Mouse (Mus musculus): ENCODE measurements around the gene Lrrc31. TPM values are rescaled to one million over a fixed set of nuclear protein-coding genes. Genes with fewer than 3 reads are reported as not detected.

Lrrc31 gene
- polyA plus RNA-seq, 1 experiment: 8.8 TPM

DNA sequence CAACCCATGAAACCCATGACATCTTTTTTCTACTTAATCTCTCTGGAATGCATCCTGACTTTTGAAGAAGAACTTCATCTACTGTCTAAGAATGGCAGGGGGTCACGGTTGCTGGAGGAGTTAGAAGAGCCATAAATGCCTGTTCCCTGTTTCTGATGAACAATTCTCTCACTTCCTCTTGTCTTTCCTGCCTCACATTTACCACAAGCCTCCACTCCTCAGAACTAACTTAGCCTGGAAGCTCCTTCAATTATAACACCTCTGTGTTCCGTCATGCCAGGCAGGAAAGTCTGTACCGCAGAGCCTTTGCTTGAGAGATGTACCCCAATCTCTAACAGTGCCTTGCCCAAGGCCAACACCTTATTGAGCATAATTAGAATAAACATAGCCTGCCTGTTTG, 19.0 kb upstream of the Lrrc31 start:
- peaks cover 4% of the 10 kb centered on the region; the same call in 1 of the 2 replicates for H3K4me1 ChIP-seq (ENCODE audit: control insufficient read depth, insufficient read depth, low read length)
- WGBS: 87% methylated on average over 3 of the region's 3 CpGs
- H3K27me3 ChIP-seq (replicated peaks; ENCODE audit: control insufficient read depth, insufficient read depth, low read length): no peaks in the 10 kb centered on the region
- H3K27ac ChIP-seq (ENCODE audit: insufficient read depth, low read depth, low read length): no peak overlapping the region
- no peak for TF ChIP-seq CTCF (conservative IDR thresholded peaks at IDR 0.05; ENCODE audit: insufficient read depth, insufficient read length, low read depth, low read length)
- TF ChIP-seq POLR2A (IDR thresholded peaks at IDR 0.05; ENCODE audit: low read depth, low read length): no peak
- H3K36me3 ChIP-seq (ENCODE audit: control insufficient read depth, insufficient read depth, low read length): no peaks in the 10 kb centered on the region
- no peak overlapping the region for H3K4me3 ChIP-seq (ENCODE audit: insufficient read depth, low read depth, low read length)
- DNase-seq: no peak

DNA sequence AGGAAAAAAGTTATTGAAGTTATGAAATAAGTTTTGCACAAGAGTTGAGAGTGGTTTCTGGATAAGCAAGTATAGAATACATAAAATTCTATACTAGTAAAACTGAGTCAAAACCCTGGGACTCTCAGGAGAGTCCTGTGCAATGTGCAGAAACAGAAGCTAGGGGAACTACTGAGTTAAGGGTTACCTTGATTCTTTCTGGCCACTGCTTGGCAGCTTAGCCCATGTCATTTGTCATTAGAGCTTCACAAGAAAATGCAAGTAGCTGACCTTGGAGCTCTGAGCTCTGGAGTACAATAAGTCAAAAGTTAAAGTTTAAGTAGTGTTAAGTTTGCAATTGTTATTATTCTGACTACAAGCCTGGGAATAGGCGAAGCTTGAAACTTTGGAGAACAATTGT, 13.7 kb upstream of the Lrrc31 start:
- DNase-seq: peak; percentile 66
- TF ChIP-seq POLR2A (IDR thresholded peaks at IDR 0.05; ENCODE audit: low read depth, low read length): no peak
- TF ChIP-seq CTCF (conservative IDR thresholded peaks at IDR 0.05; ENCODE audit: insufficient read depth, insufficient read length, low read depth, low read length): no peak
- Histone ChIP-seq H3K27me3 (replicated peaks; ENCODE audit: control insufficient read depth, insufficient read depth, low read length) (no peaks in the 10 kb centered on the region), H3K27ac (ENCODE audit: insufficient read depth, low read depth, low read length) (no peak overlapping the region), H3K4me1 (ENCODE audit: control insufficient read depth, insufficient read depth, low read length) (peaks cover 11% of the 10 kb centered on the region), H3K4me3 (ENCODE audit: insufficient read depth, low read depth, low read length) (no peak overlapping the region), H3K36me3 (ENCODE audit: control insufficient read depth, insufficient read depth, low read length) (no peaks in the 10 kb centered on the region)
- 32% methylated on average over 1 of the region's 1 CpGs for WGBS

- 34% methylated on average over 6 of the region's 6 CpGs for WGBS
- peak; percentile 74 for DNase-seq
- Histone ChIP-seq H3K27me3 (replicated peaks; ENCODE audit: control insufficient read depth, insufficient read depth, low read length) (no peaks in the 10 kb centered on the region), H3K27ac (ENCODE audit: insufficient read depth, low read depth, low read length) (peak overlapping the region; percentile 68), H3K36me3 (ENCODE audit: control insufficient read depth, insufficient read depth, low read length) (no peaks in the 10 kb centered on the region), H3K4me3 (ENCODE audit: insufficient read depth, low read depth, low read length) (no peak overlapping the region), H3K4me1 (ENCODE audit: control insufficient read depth, insufficient read depth, low read length) (peaks cover 11% of the 10 kb centered on the region)
- TF ChIP-seq POLR2A (IDR thresholded peaks at IDR 0.05; ENCODE audit: low read depth, low read length) (no peak), CTCF (conservative IDR thresholded peaks at IDR 0.05; ENCODE audit: insufficient read depth, insufficient read length, low read depth, low read length) (no peak)
Measured at GRCm38 (mm10) chr3:30710191-30710590, 10.5 kb upstream of the Lrrc31 start.

DNA sequence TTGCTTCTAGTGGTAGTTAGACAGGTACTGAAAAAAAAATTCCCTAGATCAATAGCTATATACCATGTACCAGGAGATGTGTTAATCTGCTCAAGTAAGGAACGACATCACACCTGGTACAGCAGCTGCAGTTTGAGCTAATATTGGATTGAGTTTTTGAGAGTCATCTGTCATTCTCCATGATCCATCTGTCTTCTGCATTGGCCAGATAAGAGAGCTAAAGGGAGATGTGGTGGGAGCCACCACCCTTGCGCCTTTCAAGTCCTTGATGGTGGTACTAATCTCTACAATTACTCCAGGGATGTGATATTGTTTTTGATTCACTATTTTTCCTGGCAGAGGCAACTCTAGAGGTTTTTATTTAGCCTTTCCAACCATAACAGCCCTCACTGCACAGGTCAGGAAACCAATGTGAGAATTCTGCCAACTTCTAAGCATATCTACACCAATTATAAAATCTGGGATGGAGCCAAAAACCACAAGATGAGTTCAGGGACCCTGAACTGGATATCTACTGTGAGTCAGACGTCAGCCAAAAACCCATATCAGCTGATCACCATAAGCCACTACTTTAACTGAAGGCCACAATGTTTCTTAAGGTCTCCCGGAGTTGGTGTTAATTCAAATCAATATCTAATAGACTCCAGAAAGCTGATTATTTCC, 7.1 kb upstream of the Lrrc31 start:
- WGBS: 61% methylated on average over 4 of the region's 4 CpGs
- no peak for TF ChIP-seq POLR2A (IDR thresholded peaks at IDR 0.05; ENCODE audit: low read depth, low read length)
- TF ChIP-seq CTCF (conservative IDR thresholded peaks at IDR 0.05; ENCODE audit: insufficient read depth, insufficient read length, low read depth, low read length): no peak
- no peak for DNase-seq

DNA sequence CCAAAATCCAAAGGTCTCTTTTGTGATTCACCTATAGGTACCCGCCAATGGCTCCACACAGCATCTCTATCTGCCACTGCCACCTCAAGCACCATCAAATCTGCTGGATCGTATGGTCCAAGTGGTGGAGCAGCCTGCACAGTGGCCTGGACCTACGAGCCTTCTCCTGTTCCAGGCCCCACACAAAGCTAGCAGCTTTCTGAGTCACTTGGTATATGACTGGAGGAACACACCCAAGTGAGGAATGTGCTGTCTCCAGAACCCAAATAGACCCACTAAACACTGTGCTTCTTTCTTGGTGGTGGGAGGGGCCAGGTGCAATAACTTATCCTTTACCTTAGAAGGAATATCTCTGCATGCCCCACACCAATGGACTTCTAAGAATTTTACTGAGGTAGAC, 6.3 kb upstream of the Lrrc31 start:
- H3K4me3 ChIP-seq (ENCODE audit: insufficient read depth, low read depth, low read length): no peak overlapping the region
- no peak for DNase-seq
- TF ChIP-seq CTCF (conservative IDR thresholded peaks at IDR 0.05; ENCODE audit: insufficient read depth, insufficient read length, low read depth, low read length) (no peak), POLR2A (IDR thresholded peaks at IDR 0.05; ENCODE audit: low read depth, low read length) (no peak)
- H3K27ac ChIP-seq (ENCODE audit: insufficient read depth, low read depth, low read length): no peak overlapping the region
- H3K27me3 ChIP-seq (replicated peaks; ENCODE audit: control insufficient read depth, insufficient read depth, low read length): no peaks in the 10 kb centered on the region
- 89% methylated on average over 3 of the region's 3 CpGs for WGBS
- no peaks in the 10 kb centered on the region for H3K36me3 ChIP-seq (ENCODE audit: control insufficient read depth, insufficient read depth, low read length)
- peaks cover 4% of the 10 kb centered on the region for H3K4me1 ChIP-seq (ENCODE audit: control insufficient read depth, insufficient read depth, low read length)

More for the DNA sequence above, 7.1 kb upstream of the Lrrc31 start:
- Histone ChIP-seq H3K27ac (ENCODE audit: insufficient read depth, low read depth, low read length) (no peak overlapping the region), H3K27me3 (replicated peaks; ENCODE audit: control insufficient read depth, insufficient read depth, low read length) (no peaks in the 10 kb centered on the region), H3K4me1 (ENCODE audit: control insufficient read depth, insufficient read depth, low read length) (peaks cover 7% of the 10 kb centered on the region), H3K4me3 (ENCODE audit: insufficient read depth, low read depth, low read length) (no peak overlapping the region), H3K36me3 (ENCODE audit: control insufficient read depth, insufficient read depth, low read length) (no peaks in the 10 kb centered on the region)

- no peak for DNase-seq
- H3K4me1 ChIP-seq (ENCODE audit: control insufficient read depth, insufficient read depth, low read length): peaks cover 3% of the 10 kb centered on the region; the same call in 1 of the 2 replicates
- 33% methylated on average over 4 of the region's 4 CpGs for WGBS
- no peaks in the 10 kb centered on the region for H3K27me3 ChIP-seq (replicated peaks; ENCODE audit: control insufficient read depth, insufficient read depth, low read length)
- no peaks in the 10 kb centered on the region for H3K36me3 ChIP-seq (ENCODE audit: control insufficient read depth, insufficient read depth, low read length)
- H3K27ac ChIP-seq (ENCODE audit: insufficient read depth, low read depth, low read length): peak overlapping the region; percentile 88
- TF ChIP-seq CTCF (conservative IDR thresholded peaks at IDR 0.05; ENCODE audit: insufficient read depth, insufficient read length, low read depth, low read length): no peak
- no peak for TF ChIP-seq POLR2A (IDR thresholded peaks at IDR 0.05; ENCODE audit: low read depth, low read length)
- no peak overlapping the region for H3K4me3 ChIP-seq (ENCODE audit: insufficient read depth, low read depth, low read length)
Measured at GRCm38 (mm10) chr3:30697891-30698290, 1.8 kb downstream of the Lrrc31 start.

DNA sequence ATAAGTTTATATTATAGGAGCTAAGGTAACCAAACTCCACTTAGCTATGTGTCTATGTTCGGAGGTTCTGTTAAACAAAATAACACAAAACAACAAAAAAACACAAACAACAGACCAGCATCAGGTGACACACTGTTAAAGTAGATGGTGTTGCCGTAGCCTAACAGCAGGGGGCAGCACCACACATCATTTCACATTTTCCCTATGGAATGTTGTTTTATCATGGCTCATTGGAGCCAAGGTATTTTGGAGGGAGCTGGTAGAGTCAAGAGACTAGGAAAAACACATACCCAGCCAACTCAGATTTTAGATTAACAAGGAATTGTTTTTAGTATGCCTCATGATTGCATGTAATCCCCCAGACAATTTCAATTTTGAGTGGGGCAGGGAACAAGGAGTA, 3.3 kb downstream of the Lrrc31 start:
- no peak overlapping the region for H3K4me3 ChIP-seq (ENCODE audit: insufficient read depth, low read depth, low read length)
- H3K4me1 ChIP-seq (ENCODE audit: control insufficient read depth, insufficient read depth, low read length): peaks cover 3% of the 10 kb centered on the region; the same call in 1 of the 2 replicates
- no peak for TF ChIP-seq POLR2A (IDR thresholded peaks at IDR 0.05; ENCODE audit: low read depth, low read length)
- TF ChIP-seq CTCF (conservative IDR thresholded peaks at IDR 0.05; ENCODE audit: insufficient read depth, insufficient read length, low read depth, low read length): peak; percentile 85
- no peaks in the 10 kb centered on the region for H3K36me3 ChIP-seq (ENCODE audit: control insufficient read depth, insufficient read depth, low read length)
- DNase-seq: peak; percentile 89
- 2% methylated on average over 2 of the region's 2 CpGs for WGBS
- peak overlapping the region; percentile 99 for H3K27ac ChIP-seq (ENCODE audit: insufficient read depth, low read depth, low read length)
- H3K27me3 ChIP-seq (replicated peaks; ENCODE audit: control insufficient read depth, insufficient read depth, low read length): no peaks in the 10 kb centered on the region

Data from kidney, adult 2 months (tissue).